ENCODE assay signal across 17 mouse cellular contexts in the genomic region with DNA sequence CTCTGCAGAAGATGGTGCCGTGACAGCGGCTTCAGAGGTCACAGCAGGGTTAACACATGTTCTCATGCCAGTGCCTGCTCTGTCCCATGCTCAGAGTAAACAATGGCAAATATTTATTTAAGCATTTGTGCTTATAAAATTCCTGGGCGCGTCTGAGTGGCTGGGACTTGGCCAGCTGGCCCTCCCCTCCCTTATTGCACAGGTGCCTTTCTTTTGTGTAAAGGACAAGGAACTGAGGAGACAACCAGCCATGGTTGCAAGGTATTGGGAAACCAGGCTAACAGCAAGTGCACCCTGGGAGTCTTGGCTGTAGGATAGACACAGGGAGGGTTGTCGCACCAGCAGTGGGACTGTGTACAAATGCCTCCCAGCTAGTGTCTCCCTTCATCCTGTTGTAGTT. TPM values are rescaled to one million over a fixed set of nuclear protein-coding genes. Genes with fewer than 3 reads are reported as not detected.
A peak's percentile ranks its signal among the peaks of the same experiment; 100 is the strongest.
DNase-seq lines count a peak whose midpoint lies in the region; ATAC-seq and TF ChIP-seq lines count a peak whose summit lies in the region.
"Had no signal": no experiment of that assay in that cellular context is flagged by ENCODE, and none has a peak within 500 bp of the region (broad histone marks: within the 10 kb centered on the region; RNA-seq: fewer than 3 reads in every experiment).

No protein-coding gene starts in this region.

- 0 out of 2 replicates have a peak overlapping the region, but pooled peaks have one; percentile 47 for H3K27ac ChIP-seq in heart, embryonic 10.5 days
- 0 out of 2 replicates have a peak overlapping the region, but pooled peaks have one; percentile 1 for H3K27ac ChIP-seq in liver, postnatal 0 days (ENCODE audit: low read depth)
- no peak overlapping the region for H3K27ac ChIP-seq in cerebellum, adult 2 months (ENCODE audit: insufficient read depth, low read length)
- H3K27ac ChIP-seq: forebrain, embryonic 10.5 days; limb, embryonic 15.5 days; midbrain, embryonic 13.5 days had no signal

- no peak overlapping the region for H3K4me2 ChIP-seq in liver, postnatal 0 days (ENCODE audit: low read depth, low read length)
- H3K4me2 ChIP-seq: limb, embryonic 15.5 days; midbrain, embryonic 13.5 days had no signal

- peaks cover 57% of the 10 kb centered on the region for H3K36me3 ChIP-seq in heart, embryonic 10.5 days
- peaks cover 70% of the 10 kb centered on the region for H3K36me3 ChIP-seq in liver, postnatal 0 days (replicated peaks; ENCODE audit: insufficient read depth, low read length)

- peaks cover 19% of the 10 kb centered on the region for H3K4me1 ChIP-seq in heart, embryonic 10.5 days
- H3K4me1 ChIP-seq in liver, postnatal 0 days (ENCODE audit: insufficient read depth): peaks cover 6% of the 10 kb centered on the region; the same call in 1 of the 2 replicates
- H3K4me1 ChIP-seq in cerebellum, adult 2 months (ENCODE audit: control insufficient read depth, insufficient read depth, low read length): no peaks in the 10 kb centered on the region
- H3K4me1 ChIP-seq: forebrain, embryonic 10.5 days; limb, embryonic 15.5 days; midbrain, embryonic 13.5 days had no signal

- TF ChIP-seq EP300 in liver, postnatal 0 days (IDR thresholded peaks at IDR 0.05; ENCODE audit: low read depth): no peak

- TF ChIP-seq CTCF in liver, postnatal 0 days (IDR thresholded peaks at IDR 0.05; ENCODE audit: low read depth): no peak
- TF ChIP-seq CTCF in cerebellum, adult 2 months (IDR thresholded peaks at IDR 0.05; ENCODE audit: borderline replicate concordance, insufficient read depth, low read depth, low read length): no peak

- 81% methylated on average over 5 of the region's 5 CpGs for WGBS in heart, embryonic 10.5 days
- WGBS in liver, postnatal 0 days (ENCODE audit: insufficient replicate concordance): 66% methylated on average over 5 of the region's 5 CpGs
- WGBS in cerebellum, adult 2 months: 77% methylated on average over 5 of the region's 5 CpGs

- H3K9me3 ChIP-seq in heart, embryonic 10.5 days: no peaks in the 10 kb centered on the region
- no peaks in the 10 kb centered on the region for H3K9me3 ChIP-seq in liver, postnatal 0 days (ENCODE audit: low read length)
- H3K9me3 ChIP-seq: forebrain, embryonic 10.5 days; limb, embryonic 15.5 days; midbrain, embryonic 13.5 days had no signal

- H3K27me3 ChIP-seq in heart, embryonic 10.5 days (ENCODE audit: insufficient read depth, poor library complexity, severe bottlenecking): no peaks in the 10 kb centered on the region
- no peaks in the 10 kb centered on the region for H3K27me3 ChIP-seq in liver, postnatal 0 days (ENCODE audit: insufficient read depth, low read length)
- no peaks in the 10 kb centered on the region for H3K27me3 ChIP-seq in cerebellum, adult 2 months (ENCODE audit: control insufficient read depth, insufficient read depth, low read length)
- H3K27me3 ChIP-seq: limb, embryonic 15.5 days; midbrain, embryonic 13.5 days; Patski had no signal

- intact Hi-C loops in heart, postnatal 36 days (cut with DNase I): no loop called here

- no peak for DNase-seq in heart, embryonic 10.5 days (ENCODE audit: low spot score)
- DNase-seq in heart, postnatal 36 days: no peak
- DNase-seq in fat pad, adult 2 months (ENCODE audit: extremely low read depth, low read depth, low spot score): peak; percentile 47
- peak; percentile 33 for DNase-seq in liver, postnatal 0 days
- peak; percentile 90 for DNase-seq in lung, postnatal 36 days
- DNase-seq in cerebellum, adult 2 months: no peak
- no peak for DNase-seq in cerebellum, postnatal 14 days
- DNase-seq in cerebellum, adult 9-11 months: no peak
- DNase-seq: cerebellum, adult 8-10 months; heart, postnatal 10 days; kidney, adult 11 months; kidney, postnatal 4 days; thymus, postnatal 36 days had no signal

- no peak for TF ChIP-seq POLR2A in cerebellum, adult 2 months (IDR thresholded peaks at IDR 0.05; ENCODE audit: borderline replicate concordance, insufficient read depth, low read length)

- H3K4me3 ChIP-seq in heart, embryonic 10.5 days: no peak overlapping the region
- H3K4me3 ChIP-seq in liver, postnatal 0 days (ENCODE audit: low read depth, low read length): no peak overlapping the region
- H3K4me3 ChIP-seq in cerebellum, adult 2 months (replicated peaks; ENCODE audit: insufficient read depth, low read depth, low read length): no peak overlapping the region
- H3K4me3 ChIP-seq: forebrain, embryonic 10.5 days; limb, embryonic 15.5 days; midbrain, embryonic 13.5 days had no signal

- no peak overlapping the region for H3K9ac ChIP-seq in liver, postnatal 0 days (replicated peaks)
- H3K9ac ChIP-seq: limb, embryonic 15.5 days; midbrain, embryonic 13.5 days had no signal

- ATAC-seq in liver, postnatal 0 days: peak; percentile 84
- ATAC-seq: midbrain, embryonic 13.5 days; Patski had no signal

RNA-seq across cellular contexts. Expression of gene Slc1a5, which starts 11.2 kb away (rescaled TPM):
- 47.0 TPM in 2 replicates for polyA plus RNA-seq in heart, embryonic 10.5 days (2016; fragmentation: Nextera tagmentation; extraction: Ambion mirVana)
- total RNA-seq in heart, postnatal 36 days (2021): 10 to 100 TPM; 21.3 to 22.8 TPM
- 43.9 and 44.8 TPM in 2 replicates for polyA plus RNA-seq in liver, postnatal 0 days (2015; fragmentation: Nextera tagmentation; extraction: Ambion mirVana)
- polyA plus RNA-seq in cerebellum, adult 2 months (2012; rRNA removed): 3.5 and 4.0 TPM in 2 replicates

RNA-seq across cellular contexts. Expression of gene Strn4, which starts 23.4 kb away (rescaled TPM):
- 101 and 107 TPM in 2 replicates for polyA plus RNA-seq in heart, embryonic 10.5 days (2016; fragmentation: Nextera tagmentation; extraction: Ambion mirVana)
- total RNA-seq in heart, postnatal 36 days (2021): 10 to 100 TPM; 54.1 to 61.3 TPM
- 15.9 and 18.4 TPM in 2 replicates for polyA plus RNA-seq in liver, postnatal 0 days (2015; fragmentation: Nextera tagmentation; extraction: Ambion mirVana)
- 158 and 160 TPM in 2 replicates for polyA plus RNA-seq in cerebellum, adult 2 months (2012; rRNA removed)

RNA-seq across cellular contexts. Expression of gene Fkrp, which starts 24.2 kb away (rescaled TPM):
- 29.5 and 36.7 TPM in 2 replicates for polyA plus RNA-seq in heart, embryonic 10.5 days (2016; fragmentation: Nextera tagmentation; extraction: Ambion mirVana)
- 10 to 100 TPM; 47.2 to 49.1 TPM for total RNA-seq in heart, postnatal 36 days (2021)
- polyA plus RNA-seq in liver, postnatal 0 days (2015; fragmentation: Nextera tagmentation; extraction: Ambion mirVana): 7.4 and 8.7 TPM in 2 replicates
- polyA plus RNA-seq in cerebellum, adult 2 months (2012; rRNA removed): 38.6 and 38.9 TPM in 2 replicates

RNA-seq across cellular contexts. Expression of gene Prkd2, which starts 50.4 kb away (rescaled TPM):
- 8.9 and 9.4 TPM in 2 replicates for polyA plus RNA-seq in heart, embryonic 10.5 days (2016; fragmentation: Nextera tagmentation; extraction: Ambion mirVana)
- 10 to 100 TPM; 17.8 to 19.3 TPM for total RNA-seq in heart, postnatal 36 days (2021)
- polyA plus RNA-seq in liver, postnatal 0 days (2015; fragmentation: Nextera tagmentation; extraction: Ambion mirVana): 4.3 and 5.0 TPM in 2 replicates
- polyA plus RNA-seq in cerebellum, adult 2 months (2012; rRNA removed): 6.5 and 7.5 TPM in 2 replicates

RNA-seq across cellular contexts. Expression of gene Ap2s1, which starts 54.1 kb away (rescaled TPM):
- polyA plus RNA-seq in heart, embryonic 10.5 days (2016; fragmentation: Nextera tagmentation; extraction: Ambion mirVana): 243 and 270 TPM in 2 replicates
- 10 to 100 TPM; 80.0 to 81.8 TPM for total RNA-seq in heart, postnatal 36 days (2021)
- 151 and 153 TPM in 2 replicates for polyA plus RNA-seq in liver, postnatal 0 days (2015; fragmentation: Nextera tagmentation; extraction: Ambion mirVana)
- polyA plus RNA-seq in cerebellum, adult 2 months (2012; rRNA removed): 424 and 454 TPM in 2 replicates

Comparison
In these comparisons a context has a peak if more than half of its experiments do, and no peak if none do; other contexts are left out.
1. DNase-seq: peak in fat pad, adult 2 months (single experiment), liver, postnatal 0 days (single experiment) and lung, postnatal 36 days (single experiment); none in heart, embryonic 10.5 days (single experiment), heart, postnatal 36 days (0 of 2), cerebellum, adult 2 months (0 of 2), cerebellum, postnatal 14 days (0 of 2) and cerebellum, adult 9-11 months (single experiment).